Mouse (Mus musculus): Measurements from ENCODE around the gene Tm4sf20. TPM values are rescaled to one million over a fixed set of nuclear protein-coding genes. Genes with fewer than 3 reads are reported as not detected.

Gene Tm4sf20
- polyA plus RNA-seq (2012; fragmentation: generic; extraction: Trizol) = not detected

GRCm38 (mm10) chr1:82768269-82768668 lies at the start of gene Tm4sf20:
Tm4sf20 (minus strand) TSS chr1:82768461.
- H3ac ChIP-seq (ENCODE audit: control insufficient read depth, insufficient read length) = no peak within 1 kb of the TSS
- H3K27me3 ChIP-seq (ENCODE audit: control insufficient read depth, insufficient read depth, insufficient read length) = no peaks in the 10 kb centered on the region
- no peaks in the 10 kb centered on the region for H3K36me3 ChIP-seq (ENCODE audit: control insufficient read depth, insufficient read depth)
- H3K4me2 ChIP-seq (ENCODE audit: low read depth) = no peak within 1 kb of the TSS
- TF ChIP-seq SRF (IDR thresholded peaks at IDR 0.05; ENCODE audit: control insufficient read depth, insufficient read length, low read depth) (no peak), MYOG (IDR thresholded peaks at IDR 0.05; ENCODE audit: control insufficient read depth in 1 of 3, insufficient read depth in 1 of 3, insufficient read length in 2 of 3, low read depth in 2 of 3) (no peak), CEBPB (IDR thresholded peaks at IDR 0.05; ENCODE audit: insufficient read depth, poor library complexity, severe bottlenecking) (no peak), POLR2AphosphoS2 (IDR thresholded peaks at IDR 0.05; ENCODE audit: insufficient read length, low read depth) (no peak), POLR2A (IDR thresholded peaks at IDR 0.05; ENCODE audit: insufficient read length, low read depth) (no peak), USF1 (IDR thresholded peaks at IDR 0.05; ENCODE audit: low read depth) (no peak), REST (IDR thresholded peaks at IDR 0.05; ENCODE audit: insufficient read depth, insufficient read length) (no peak), TCF12 (IDR thresholded peaks at IDR 0.05; ENCODE audit: insufficient read depth, poor library complexity, severe bottlenecking) (no peak)
- no peaks in the 10 kb centered on the region for H3K79me2 ChIP-seq (ENCODE audit: control insufficient read depth, insufficient read depth)
- H3K4me3 ChIP-seq = no peak within 1 kb of the TSS

GRCm38 (mm10) chr1:82815941-82816716 lies 47.9 kb upstream of the Tm4sf20 start:
- 0 out of 2 replicates have a peak, but pooled peaks have one; percentile 7 for TF ChIP-seq CEBPB (IDR thresholded peaks at IDR 0.05; ENCODE audit: insufficient read depth, poor library complexity, severe bottlenecking)
- TF ChIP-seq REST (IDR thresholded peaks at IDR 0.05; ENCODE audit: insufficient read depth, insufficient read length) = no peak
- TF ChIP-seq MAX (IDR thresholded peaks at IDR 0.05; ENCODE audit: low read depth) = no peak
- TF ChIP-seq MYOG (IDR thresholded peaks at IDR 0.05; ENCODE audit: control insufficient read depth in 1 of 3, insufficient read depth in 1 of 3, insufficient read length in 2 of 3, low read depth in 2 of 3) = no peak
- TF ChIP-seq E2F4 (IDR thresholded peaks at IDR 0.05; ENCODE audit: insufficient read depth) = no peak
- TF ChIP-seq USF1 (IDR thresholded peaks at IDR 0.05; ENCODE audit: low read depth) = no peak
- H3K4me3 ChIP-seq = no peak overlapping the region
- no peak overlapping the region for H3K4me2 ChIP-seq (ENCODE audit: low read depth)

GRCm38 (mm10) chr1:82811766-82812165 lies 43.5 kb upstream of the Tm4sf20 start:
- TF ChIP-seq CEBPB (IDR thresholded peaks at IDR 0.05; ENCODE audit: insufficient read depth, poor library complexity, severe bottlenecking) (no peak), MYOG (IDR thresholded peaks at IDR 0.05; ENCODE audit: control insufficient read depth in 1 of 3, insufficient read depth in 1 of 3, insufficient read length in 2 of 3, low read depth in 2 of 3) (no peak), TCF12 (IDR thresholded peaks at IDR 0.05; ENCODE audit: insufficient read depth, poor library complexity, severe bottlenecking) (no peak), USF1 (IDR thresholded peaks at IDR 0.05; ENCODE audit: low read depth) (no peak), POLR2AphosphoS2 (IDR thresholded peaks at IDR 0.05; ENCODE audit: insufficient read length, low read depth) (no peak), MYOD1 (IDR thresholded peaks at IDR 0.05; ENCODE audit: control insufficient read depth in 1 of 3, insufficient read length in 2 of 3, low read depth in 2 of 3) (no peak), SRF (IDR thresholded peaks at IDR 0.05; ENCODE audit: control insufficient read depth, insufficient read length, low read depth) (no peak)
- Histone ChIP-seq H3K79me2 (ENCODE audit: control insufficient read depth, insufficient read depth) (no peaks in the 10 kb centered on the region), H3K4me3 (no peak overlapping the region), H3K36me3 (ENCODE audit: control insufficient read depth, insufficient read depth) (no peaks in the 10 kb centered on the region), H3ac (ENCODE audit: control insufficient read depth, insufficient read length) (no peak overlapping the region), H3K27me3 (ENCODE audit: control insufficient read depth, insufficient read depth, insufficient read length) (no peaks in the 10 kb centered on the region), H3K4me2 (ENCODE audit: low read depth) (no peak overlapping the region)

More at GRCm38 (mm10) chr1:82815941-82816716, 47.9 kb upstream of the Tm4sf20 start:
- Histone ChIP-seq H3K27me3 (ENCODE audit: control insufficient read depth, insufficient read depth, insufficient read length) (no peaks in the 10 kb centered on the region), H3K36me3 (ENCODE audit: control insufficient read depth, insufficient read depth) (no peaks in the 10 kb centered on the region), H3ac (ENCODE audit: control insufficient read depth, insufficient read length) (no peak overlapping the region), H3K79me2 (ENCODE audit: control insufficient read depth, insufficient read depth) (no peaks in the 10 kb centered on the region)

GRCm38 (mm10) chr1:82808564-82808963 lies 40.3 kb upstream of the Tm4sf20 start:
- TF ChIP-seq USF1 (IDR thresholded peaks at IDR 0.05; ENCODE audit: low read depth) (no peak), CEBPB (IDR thresholded peaks at IDR 0.05; ENCODE audit: insufficient read depth, poor library complexity, severe bottlenecking) (no peak), TCF12 (IDR thresholded peaks at IDR 0.05; ENCODE audit: insufficient read depth, poor library complexity, severe bottlenecking) (no peak), MAX (IDR thresholded peaks at IDR 0.05; ENCODE audit: low read depth) (no peak), TCF3 (IDR thresholded peaks at IDR 0.05; ENCODE audit: insufficient read length, low read depth) (no peak), SRF (IDR thresholded peaks at IDR 0.05; ENCODE audit: control insufficient read depth, insufficient read length, low read depth) (no peak), MYOD1 (IDR thresholded peaks at IDR 0.05; ENCODE audit: control insufficient read depth in 1 of 3, insufficient read length in 2 of 3, low read depth in 2 of 3) (no peak), POLR2A (IDR thresholded peaks at IDR 0.05; ENCODE audit: insufficient read length, low read depth) (no peak), E2F4 (IDR thresholded peaks at IDR 0.05; ENCODE audit: insufficient read depth) (no peak), MYOG (IDR thresholded peaks at IDR 0.05; ENCODE audit: control insufficient read depth in 1 of 3, insufficient read depth in 1 of 3, insufficient read length in 2 of 3, low read depth in 2 of 3) (no peak), REST (IDR thresholded peaks at IDR 0.05; ENCODE audit: insufficient read depth, insufficient read length) (no peak), POLR2AphosphoS2 (IDR thresholded peaks at IDR 0.05; ENCODE audit: insufficient read length, low read depth) (no peak)
- Histone ChIP-seq H3ac (ENCODE audit: control insufficient read depth, insufficient read length) (no peak overlapping the region), H3K4me3 (no peak overlapping the region), H3K27me3 (ENCODE audit: control insufficient read depth, insufficient read depth, insufficient read length) (no peaks in the 10 kb centered on the region), H3K4me2 (ENCODE audit: low read depth) (peak overlapping the region; percentile 26), H3K79me2 (ENCODE audit: control insufficient read depth, insufficient read depth) (no peaks in the 10 kb centered on the region), H3K36me3 (ENCODE audit: control insufficient read depth, insufficient read depth) (no peaks in the 10 kb centered on the region)

- TF ChIP-seq MAX (IDR thresholded peaks at IDR 0.05; ENCODE audit: low read depth) (no peak), USF1 (IDR thresholded peaks at IDR 0.05; ENCODE audit: low read depth) (no peak), REST (IDR thresholded peaks at IDR 0.05; ENCODE audit: insufficient read depth, insufficient read length) (no peak), TCF3 (IDR thresholded peaks at IDR 0.05; ENCODE audit: insufficient read length, low read depth) (no peak), E2F4 (IDR thresholded peaks at IDR 0.05; ENCODE audit: insufficient read depth) (no peak), TCF12 (IDR thresholded peaks at IDR 0.05; ENCODE audit: insufficient read depth, poor library complexity, severe bottlenecking) (no peak), POLR2A (IDR thresholded peaks at IDR 0.05; ENCODE audit: insufficient read length, low read depth) (no peak), CEBPB (IDR thresholded peaks at IDR 0.05; ENCODE audit: insufficient read depth, poor library complexity, severe bottlenecking) (no peak), SRF (IDR thresholded peaks at IDR 0.05; ENCODE audit: control insufficient read depth, insufficient read length, low read depth) (no peak), MYOD1 (IDR thresholded peaks at IDR 0.05; ENCODE audit: control insufficient read depth in 1 of 3, insufficient read length in 2 of 3, low read depth in 2 of 3) (no peak), MYOG (IDR thresholded peaks at IDR 0.05; ENCODE audit: control insufficient read depth in 1 of 3, insufficient read depth in 1 of 3, insufficient read length in 2 of 3, low read depth in 2 of 3) (no peak), POLR2AphosphoS2 (IDR thresholded peaks at IDR 0.05; ENCODE audit: insufficient read length, low read depth) (no peak)
- H3K27me3 ChIP-seq (ENCODE audit: control insufficient read depth, insufficient read depth, insufficient read length) = no peaks in the 10 kb centered on the region
Measured at GRCm38 (mm10) chr1:82807206-82807605, 38.9 kb upstream of the Tm4sf20 start.

More at GRCm38 (mm10) chr1:82807206-82807605, 38.9 kb upstream of the Tm4sf20 start:
- Histone ChIP-seq H3K4me2 (ENCODE audit: low read depth) (no peak overlapping the region), H3K36me3 (ENCODE audit: control insufficient read depth, insufficient read depth) (no peaks in the 10 kb centered on the region), H3K4me3 (no peak overlapping the region), H3ac (ENCODE audit: control insufficient read depth, insufficient read length) (no peak overlapping the region), H3K79me2 (ENCODE audit: control insufficient read depth, insufficient read depth) (no peaks in the 10 kb centered on the region)
